Mouse (Mus musculus) ES-E14 (cell line): ENCODE data around the gene Cux2. TPM values are rescaled to one million over a fixed set of nuclear protein-coding genes. Genes with fewer than 3 reads are reported as not detected.

ENCODE experiments used
- DNase-seq: peaks from one replicate; pipeline ENCODE4 v3.0.0-alpha.2; 2013; ENCODE audit warnings: low read depth, low spot score
- H3K27ac ChIP-seq: 2 replicates; pipeline ENCODE4 v1.5.1; 2012; ENCODE audit warnings: low read depth, mild to moderate bottlenecking, low read length, moderate library complexity, mixed read lengths; ENCODE audit not compliant: poor library complexity, insufficient read depth, severe bottlenecking
- H3K36me3 ChIP-seq: 2 replicates; pipeline ENCODE4 v1.6.1; 2012; ENCODE audit warnings: mild to moderate bottlenecking, low read length, moderate library complexity, mixed read lengths; ENCODE audit not compliant: control insufficient read depth, poor library complexity, insufficient read depth, severe bottlenecking
- H3K4me1 ChIP-seq, 2 experiments: fragments of 150-350 bp in 1 of 2; sonication (generic) in 1 of 2; 2 replicates each; pipeline ENCODE4 v1.6.1; 2012; ENCODE audit warnings: low read length in 2 of 2, mild to moderate bottlenecking in 1 of 2, mixed read lengths in 1 of 2; ENCODE audit not compliant: control insufficient read depth in 2 of 2, insufficient read depth in 2 of 2, poor library complexity in 1 of 2
- H3K4me3 ChIP-seq, 2 experiments: fragments of 150-350 bp in 1 of 2; sonication (generic) in 1 of 2; 2 replicates each; pipeline ENCODE4 v1.5.1; 2012; ENCODE audit warnings: low read length in 2 of 2, low read depth in 1 of 2, mild to moderate bottlenecking in 1 of 2, mixed read lengths in 1 of 2; ENCODE audit not compliant: insufficient read depth in 1 of 2, poor library complexity in 1 of 2, severe bottlenecking in 1 of 2
- H3K9ac ChIP-seq: 2 replicates; pipeline ENCODE4 v1.6.1; 2012; ENCODE audit warnings: low read depth, mild to moderate bottlenecking, low read length, mixed read lengths; ENCODE audit not compliant: poor library complexity, insufficient read depth, severe bottlenecking
- H3K9me3 ChIP-seq: fragments of 150-350 bp; sonication (generic); 2 replicates; pipeline ENCODE4 v1.6.1; 2012; ENCODE audit warnings: low read depth, mild to moderate bottlenecking, low read length; ENCODE audit not compliant: control insufficient read depth, insufficient read depth
- CHD2 ChIP-seq: IDR thresholded peaks from 2 replicates; pipeline ENCODE4 v1.6.1; 2014; ENCODE audit warnings: mild to moderate bottlenecking, low read depth, low read length, inconsistent platforms
- HCFC1 ChIP-seq: IDR thresholded peaks from 2 replicates; pipeline ENCODE4 v1.6.1; 2012; ENCODE audit warnings: low read length, inconsistent platforms, borderline replicate concordance; ENCODE audit not compliant: insufficient read depth
- MAFK ChIP-seq: IDR thresholded peaks from 2 replicates; pipeline ENCODE4 v1.6.1; 2014; ENCODE audit warnings: mild to moderate bottlenecking, low read depth, low read length, inconsistent platforms; ENCODE audit not compliant: insufficient read depth
- ZC3H11A ChIP-seq: IDR thresholded peaks from 2 replicates; pipeline ENCODE4 v1.6.1; 2012; ENCODE audit warnings: low read depth, mild to moderate bottlenecking, inconsistent platforms, low read length, borderline replicate concordance
- ZNF384 ChIP-seq: IDR thresholded peaks from 2 replicates; pipeline ENCODE4 v1.6.1; 2012; ENCODE audit warnings: low read depth, low read length, inconsistent platforms
- in situ Hi-C, 2 experiments: fragments of 600-800 bp; cut with MboI; formaldehyde crosslinking; loops; one replicate each; pipeline ENCODE4 v1.15.1; 2025; ENCODE audit warnings: low sequenced_read_pairs in 2 of 2, inconsistent platforms in 1 of 2; ENCODE audit not compliant: unreplicated experiment in 2 of 2
- total RNA-seq: library from RNA; depleted of rRNA; stranded (reverse); fragments of 300-350 nt; gene quantifications from 2 replicates; pipeline ENCODE4 v1.2.3, GENCODE M21; 2012

Cux2 gene
- total RNA-seq, 1 experiment = 1.8 TPM

GRCm38 (mm10) chr5:121925751-121926542, 124.0 kb downstream of the Cux2 start:
- no peaks in the 10 kb centered on the region for H3K36me3 ChIP-seq
- in situ Hi-C loops = no loop called here
- peaks cover 0 to 8% of the 10 kb centered on the region in 2 experiments; a peak in 2 of 4 replicates for H3K4me1 ChIP-seq
- no peaks in the 10 kb centered on the region for H3K9me3 ChIP-seq
- H3K4me3 ChIP-seq = no peak overlapping the region; a peak in 1 of 4 replicates
- H3K27ac ChIP-seq = no peak overlapping the region
- DNase-seq = no peak
- TF ChIP-seq CHD2 = no peak
- 0 out of 2 replicates have a peak, but pooled peaks have one; percentile 24 for TF ChIP-seq ZNF384
- no peak overlapping the region for H3K9ac ChIP-seq

GRCm38 (mm10) chr5:121925291-121925690, 124.6 kb downstream of the Cux2 start:
- no peak overlapping the region for H3K4me3 ChIP-seq
- H3K36me3 ChIP-seq = no peaks in the 10 kb centered on the region
- no peak for DNase-seq
- H3K9me3 ChIP-seq = no peaks in the 10 kb centered on the region
- no peak overlapping the region for H3K27ac ChIP-seq
- in situ Hi-C loops = no loop called here
- H3K9ac ChIP-seq = no peak overlapping the region
- H3K4me1 ChIP-seq = peaks cover 0 to 8% of the 10 kb centered on the region in 2 experiments; a peak in 2 of 4 replicates
- TF ChIP-seq ZNF384 (no peak), MAFK (no peak), ZC3H11A (no peak), HCFC1 (no peak), CHD2 (no peak)

- H3K4me3 ChIP-seq = no peak overlapping the region
These were observed 125.5 kb downstream of the Cux2 start for GRCm38 (mm10) chr5:121924423-121924822.

GRCm38 (mm10) chr5:121922942-121923826, 126.7 kb downstream of the Cux2 start:
- no peak overlapping the region for H3K9ac ChIP-seq
- no peak for TF ChIP-seq ZNF384
- TF ChIP-seq MAFK = no peak
- TF ChIP-seq HCFC1 = no peak
- no peak for TF ChIP-seq ZC3H11A
- no peak for TF ChIP-seq CHD2
- no peak overlapping the region for H3K27ac ChIP-seq
- no peak for DNase-seq
- no peaks in the 10 kb centered on the region for H3K9me3 ChIP-seq
- in situ Hi-C loops = no loop called here
- peaks cover 0 to 8% of the 10 kb centered on the region in 2 experiments; a peak in 2 of 4 replicates for H3K4me1 ChIP-seq
- no peak overlapping the region for H3K4me3 ChIP-seq
- H3K36me3 ChIP-seq = no peaks in the 10 kb centered on the region

More at GRCm38 (mm10) chr5:121924423-121924822, 125.5 kb downstream of the Cux2 start:
- DNase-seq = no peak
- Histone ChIP-seq H3K36me3 (no peaks in the 10 kb centered on the region), H3K4me1 (peaks cover 0 to 8% of the 10 kb centered on the region in 2 experiments; a peak in 2 of 4 replicates), H3K27ac (no peak overlapping the region), H3K9me3 (no peaks in the 10 kb centered on the region), H3K9ac (no peak overlapping the region)
- TF ChIP-seq MAFK = no peak
- no peak for TF ChIP-seq ZNF384
- TF ChIP-seq HCFC1 = no peak
- in situ Hi-C loops = no loop called here
